Mouse (Mus musculus) CH12.LX (cell line): ENCODE measurements around the gene Tet2.

Experiments used
- CTCF ChIP-seq, 2 experiments: IDR thresholded peaks in 1 of 2; conservative IDR thresholded peaks in 1 of 2; 2 replicates each; pipeline ENCODE4 v1.5.1; 2011 to 2012; ENCODE audit warnings: low read depth in 2 of 2, low read length in 2 of 2, improper control_type of control experiment in 1 of 2, inconsistent platforms in 1 of 2, mild to moderate bottlenecking in 1 of 2, moderate library complexity in 1 of 2
- NELFE ChIP-seq: IDR thresholded peaks from 2 replicates; pipeline ENCODE4 v1.6.1; 2011; ENCODE audit warnings: low read depth, low read length, improper control_type of control experiment

DNA sequence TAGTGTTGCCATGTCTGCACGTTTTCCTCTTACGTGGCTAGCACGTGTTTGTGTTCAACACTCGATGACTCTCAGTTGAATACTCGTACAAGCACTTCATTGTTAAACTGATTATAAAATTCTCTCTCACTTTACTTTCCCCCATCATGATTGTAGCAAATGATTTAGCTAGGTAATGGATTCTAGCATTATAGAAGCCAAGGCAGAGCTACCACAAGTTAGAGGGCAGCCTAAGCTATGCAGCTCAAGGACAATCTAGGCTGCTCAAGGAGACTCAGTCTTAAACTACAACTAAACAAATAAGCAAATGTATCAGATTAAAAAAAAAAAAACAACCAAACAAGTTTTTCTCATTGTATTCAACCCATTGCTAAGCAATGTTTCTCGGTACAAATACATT lies 12.7 kb downstream of the Tet2 start:
- no peak for TF ChIP-seq CTCF (conservative IDR thresholded peaks at IDR 0.05 in 1 of 2, IDR thresholded peaks at IDR 0.05 in 1 of 2; ENCODE audit: low read depth in 2 of 2, low read length in 2 of 2)
- no peak for TF ChIP-seq NELFE
